Mouse (Mus musculus): Measurements from ENCODE around the gene Hlcs. TPM values are rescaled to one million over a fixed set of nuclear protein-coding genes. Genes with fewer than 3 reads are reported as not detected.

Gene Hlcs
- polyA plus RNA-seq, 1 experiment from 2014 or later, result 5.6 TPM

DNA sequence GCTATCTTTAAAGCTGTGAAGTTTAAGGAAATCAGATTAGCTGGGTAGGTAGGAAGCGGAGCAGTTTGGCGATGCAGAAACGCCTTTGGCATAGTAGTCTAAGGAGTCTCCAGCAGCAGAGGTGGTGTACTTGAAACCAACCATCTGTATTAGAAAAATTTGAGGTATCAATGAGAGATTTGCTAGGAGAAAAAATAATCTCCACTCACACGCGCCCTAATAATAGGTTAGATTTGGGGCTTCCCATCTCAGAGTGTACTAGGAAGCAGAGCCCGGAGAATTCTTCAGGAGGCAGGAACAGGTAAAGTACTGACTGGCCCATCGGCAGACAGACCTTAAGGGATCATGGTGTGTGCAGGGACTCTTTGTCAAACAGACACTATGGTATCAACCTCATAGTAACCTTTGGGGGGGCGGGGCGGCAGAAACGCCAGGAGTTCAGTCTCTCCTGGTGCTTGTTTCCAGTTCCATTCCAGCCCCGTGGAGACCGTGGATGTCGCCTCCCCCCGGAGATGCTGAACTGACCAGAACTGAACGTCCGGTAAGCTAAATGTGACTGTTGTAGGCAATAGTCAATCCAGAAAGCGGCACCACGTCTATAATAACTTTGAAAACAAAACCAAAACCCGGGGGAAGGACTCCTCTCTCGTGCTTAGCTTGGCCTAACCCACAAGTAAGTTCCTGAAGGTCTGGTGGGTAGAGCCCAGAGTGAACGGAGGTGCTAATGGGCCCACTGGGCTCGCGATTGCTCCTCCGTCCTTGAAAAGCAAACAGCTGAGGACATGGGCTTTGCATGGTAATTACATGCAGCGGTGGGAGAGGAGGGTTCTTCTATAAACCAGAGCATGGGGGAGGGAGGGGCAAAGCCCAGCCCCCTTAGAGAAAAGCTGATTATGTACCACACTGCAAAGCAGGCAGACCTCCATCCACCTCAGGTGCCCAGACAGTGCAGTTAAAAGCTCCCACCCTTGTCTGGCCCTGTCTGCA is 15.8 kb upstream of the Hlcs start:
- no peak for DNase-seq (ENCODE audit: low spot score)

DNA sequence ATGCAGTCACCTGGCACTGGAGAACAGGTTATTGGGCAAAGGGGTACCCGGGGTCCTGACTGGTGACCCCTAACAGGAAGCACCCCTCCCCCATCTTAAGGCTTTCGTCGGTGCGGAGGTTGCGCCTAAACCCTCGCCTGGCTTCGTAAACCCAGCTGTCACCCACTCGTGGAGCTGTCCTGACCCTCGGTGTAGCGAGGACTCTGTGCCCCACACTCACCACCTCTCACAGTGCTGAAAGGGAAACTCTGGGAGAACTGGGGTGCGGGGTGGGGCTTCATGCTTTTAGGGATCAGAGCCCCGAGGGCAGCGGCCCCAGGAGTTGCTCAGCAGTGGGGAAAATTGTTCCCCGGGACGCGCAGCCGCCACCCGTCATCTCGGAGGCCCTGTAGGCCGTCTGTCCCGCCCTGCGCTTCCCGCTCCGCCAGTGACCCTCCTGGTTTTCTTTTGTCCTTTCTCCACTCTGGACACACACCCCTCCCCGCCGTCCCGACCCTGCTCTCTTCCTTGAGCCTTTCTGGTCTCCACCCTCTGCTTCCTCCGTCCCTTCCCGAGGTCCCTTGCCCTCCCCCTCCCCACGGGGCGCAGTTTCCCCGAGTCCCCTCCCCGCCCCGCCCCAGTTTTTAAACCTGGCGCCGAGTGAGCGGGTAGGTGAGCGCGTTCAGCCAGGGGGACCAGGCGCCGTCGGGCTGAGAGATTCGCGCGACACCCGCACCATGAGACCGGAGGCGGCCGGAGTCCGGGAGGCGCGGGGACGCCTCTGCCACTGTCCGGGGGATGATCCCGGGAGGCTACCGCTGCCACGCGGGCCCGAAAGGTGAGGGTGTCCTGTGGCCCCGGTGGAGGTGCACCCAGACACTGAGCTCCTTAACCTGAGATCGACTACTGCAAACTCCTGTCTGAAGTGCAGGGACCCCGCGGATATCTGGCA is 14.7 kb upstream of the Hlcs start, which contains the start of gene Ripply3:
Gene Ripply3, plus strand, starts transcription at position 640 of the 931 bp plus-strand sequence.
- DNase-seq (ENCODE audit: low spot score), result peak; percentile 4

DNA sequence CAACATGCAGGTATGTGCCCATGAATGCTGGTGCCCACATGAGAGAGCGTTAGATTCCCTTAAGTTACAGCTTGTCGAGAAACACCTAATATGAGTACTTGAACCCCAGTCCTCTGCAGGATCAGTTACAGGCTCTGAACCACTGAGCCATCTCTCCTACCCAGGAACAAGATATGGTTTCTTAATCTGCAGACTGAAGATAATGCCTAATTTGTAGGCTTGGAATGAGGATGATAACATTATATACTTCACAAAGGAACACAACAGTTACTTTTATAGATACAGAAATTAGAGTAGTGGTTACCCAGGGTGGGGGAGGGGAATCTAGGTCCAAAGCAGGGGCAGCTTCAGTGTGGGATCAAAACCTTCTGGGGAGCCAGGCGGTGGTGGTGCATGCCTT is 12.6 kb upstream of the Hlcs start:
- no peak for DNase-seq (ENCODE audit: low spot score)

DNA sequence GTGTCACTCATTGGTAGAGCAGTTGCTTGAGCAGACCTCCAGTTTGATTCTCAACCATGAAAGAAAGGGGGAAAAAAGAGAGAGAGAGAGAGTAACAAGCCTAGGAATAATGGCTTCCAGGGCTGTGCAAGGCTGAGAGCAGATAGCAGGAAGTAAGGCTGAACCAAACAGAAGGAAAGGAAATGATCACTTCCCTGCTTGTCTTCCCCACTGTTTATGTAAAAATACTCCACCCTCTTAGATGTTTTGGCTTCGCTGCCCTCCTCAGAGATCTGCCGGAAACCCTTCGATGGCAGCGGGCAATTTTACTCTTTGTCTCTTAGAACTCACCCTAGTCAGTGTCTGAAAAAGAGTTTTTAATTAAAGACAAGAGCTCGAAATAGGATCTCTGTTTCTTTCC is 10.3 kb upstream of the Hlcs start:
- no peak for DNase-seq (ENCODE audit: low spot score)

DNA sequence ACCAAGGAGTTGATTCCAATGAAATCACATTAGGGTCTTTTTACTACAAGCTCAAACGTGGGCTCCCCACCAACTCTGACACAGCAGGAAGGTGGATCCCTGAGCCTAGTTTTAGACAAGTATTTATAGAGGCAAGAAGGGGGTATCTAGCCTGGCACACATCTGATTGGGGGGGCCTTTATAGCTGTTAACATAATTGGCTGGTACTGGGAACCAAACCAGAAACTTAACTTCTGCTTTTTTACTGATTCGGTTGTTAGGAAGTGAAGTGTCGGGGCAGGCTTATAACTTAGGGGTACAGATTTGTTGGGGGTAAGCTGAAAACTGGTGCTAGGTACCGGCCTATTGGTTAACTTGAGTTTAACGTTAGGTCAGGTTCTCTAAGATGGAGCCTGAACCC is 6.9 kb upstream of the Hlcs start:
- no peak for DNase-seq (ENCODE audit: low spot score)

DNA sequence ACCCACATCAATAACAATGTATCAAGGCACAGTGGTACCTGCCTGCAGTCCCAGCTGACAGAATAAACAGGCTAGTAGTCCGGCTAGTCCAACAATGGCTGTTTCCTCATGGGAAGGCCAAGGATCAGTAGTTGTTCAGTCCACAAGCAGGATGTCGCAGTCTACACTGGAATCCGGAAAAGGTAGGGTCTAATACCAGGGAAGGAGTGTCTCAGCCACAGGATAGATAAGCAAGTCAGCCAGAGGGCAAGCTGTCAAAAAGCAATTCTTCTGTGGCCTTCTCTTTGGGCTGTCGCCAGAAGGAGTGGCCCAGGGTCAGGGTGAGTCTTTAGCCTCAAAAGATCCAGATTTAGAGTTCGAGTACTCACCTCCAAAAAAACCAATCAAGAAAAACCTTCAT is 4.4 kb upstream of the Hlcs start:
- DNase-seq (ENCODE audit: low spot score), result no peak

DNA sequence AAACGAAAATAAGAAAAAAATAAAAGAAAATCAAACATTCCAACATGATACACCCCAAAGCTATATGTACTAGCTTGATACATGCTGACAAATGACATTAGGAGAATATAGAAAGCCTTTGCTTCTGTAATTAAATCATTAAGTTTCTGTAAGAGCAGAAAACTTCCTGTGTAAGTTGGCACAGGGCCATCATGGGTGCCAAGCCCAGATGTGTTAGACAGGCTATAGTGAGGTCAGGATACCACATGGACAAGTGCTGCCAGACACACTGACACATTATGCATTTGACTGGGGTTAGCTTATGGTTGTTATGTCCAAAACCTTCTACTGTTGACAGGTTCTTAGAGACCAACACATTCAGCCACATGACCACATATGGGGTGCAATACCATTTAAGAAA is 1.8 kb upstream of the Hlcs start:
- no peak for DNase-seq (ENCODE audit: low spot score)

DNA sequence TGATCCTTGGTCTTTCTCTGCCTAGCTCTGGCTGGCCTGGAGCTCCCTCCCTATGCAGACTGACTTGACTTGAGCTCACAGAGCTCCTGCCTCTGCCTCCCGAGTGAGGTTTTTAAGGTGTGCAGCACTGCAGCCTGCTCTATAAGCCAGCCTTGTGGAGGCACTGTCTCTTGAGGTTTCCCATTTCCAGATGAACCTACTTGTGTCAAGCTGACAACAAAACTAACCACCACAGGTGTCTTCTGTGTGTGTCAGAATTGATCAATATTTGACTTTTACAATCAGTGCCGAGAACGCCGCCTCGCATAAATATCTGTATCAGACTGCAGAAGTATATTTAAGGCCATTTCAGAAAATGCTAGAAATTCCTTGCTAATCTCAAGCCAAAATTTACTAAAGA is 1.3 kb upstream of the Hlcs start:
- no peak for DNase-seq (ENCODE audit: low spot score)

DNA sequence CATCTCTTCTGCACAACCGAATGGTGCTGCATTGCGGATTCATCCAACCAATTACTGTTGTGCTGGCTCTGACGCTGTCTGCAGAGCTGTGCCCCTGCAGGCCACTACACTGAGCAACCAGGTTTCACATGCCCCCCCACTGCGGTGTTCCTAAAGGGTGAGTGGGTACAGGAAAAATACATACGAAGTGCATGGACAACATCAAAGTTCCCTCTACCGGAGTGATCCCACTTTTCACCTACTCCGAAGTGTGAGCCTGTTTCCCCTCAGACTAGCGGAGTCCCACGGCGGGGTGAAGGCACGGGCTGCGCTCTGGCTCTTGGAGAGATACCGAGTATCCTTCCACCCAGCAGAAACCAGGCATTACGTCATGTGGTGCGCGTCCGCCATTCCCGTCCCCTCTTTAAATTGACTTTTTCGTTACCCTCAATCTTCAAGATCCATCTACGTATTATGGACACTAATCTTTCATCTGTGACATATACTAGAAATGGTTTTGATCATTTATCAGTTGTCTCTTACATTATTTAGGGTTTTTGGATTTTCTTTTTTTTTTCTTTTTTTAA is 625 bp downstream of the Hlcs start:
- peak; percentile 90 for DNase-seq (ENCODE audit: low spot score)

DNA sequence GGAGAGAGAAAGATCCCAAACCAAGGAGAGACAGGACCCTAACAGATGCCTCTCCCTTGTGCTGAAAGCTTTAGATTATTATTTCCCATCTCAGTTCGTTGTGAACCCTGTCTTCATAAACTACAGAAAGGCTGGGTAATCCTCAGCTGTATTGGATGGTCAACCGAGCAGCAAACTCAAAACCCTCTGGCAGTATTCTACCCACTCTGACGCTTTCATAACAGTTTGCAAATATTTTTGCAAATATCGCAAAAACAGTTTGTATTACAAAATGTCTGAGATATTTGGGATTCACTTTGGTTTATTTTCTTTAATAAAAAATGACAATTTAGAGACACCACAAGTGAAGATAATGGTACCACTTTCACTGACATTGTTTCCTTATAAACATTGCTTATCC is 1.4 kb downstream of the Hlcs start:
- DNase-seq (ENCODE audit: low spot score), result no peak

DNA sequence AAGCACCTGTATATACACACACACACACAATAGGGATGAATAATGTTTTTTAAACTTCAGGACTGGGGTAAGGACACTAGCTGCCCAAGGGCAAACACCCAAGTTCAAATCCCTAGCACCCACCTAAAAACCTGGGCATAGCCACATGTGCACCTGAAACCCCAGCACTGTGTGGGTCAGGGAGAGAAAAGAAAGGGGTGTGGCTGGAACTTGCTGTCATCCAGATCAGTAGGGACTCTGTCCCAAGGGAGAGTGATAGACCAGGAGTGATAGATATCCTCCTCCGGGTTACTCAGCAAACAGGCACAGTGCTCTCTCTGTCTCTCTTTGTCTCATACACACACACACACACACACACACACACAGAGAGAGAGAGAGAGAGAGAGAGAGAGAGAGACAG is 2.0 kb downstream of the Hlcs start:
- DNase-seq (ENCODE audit: low spot score), result no peak

DNA sequence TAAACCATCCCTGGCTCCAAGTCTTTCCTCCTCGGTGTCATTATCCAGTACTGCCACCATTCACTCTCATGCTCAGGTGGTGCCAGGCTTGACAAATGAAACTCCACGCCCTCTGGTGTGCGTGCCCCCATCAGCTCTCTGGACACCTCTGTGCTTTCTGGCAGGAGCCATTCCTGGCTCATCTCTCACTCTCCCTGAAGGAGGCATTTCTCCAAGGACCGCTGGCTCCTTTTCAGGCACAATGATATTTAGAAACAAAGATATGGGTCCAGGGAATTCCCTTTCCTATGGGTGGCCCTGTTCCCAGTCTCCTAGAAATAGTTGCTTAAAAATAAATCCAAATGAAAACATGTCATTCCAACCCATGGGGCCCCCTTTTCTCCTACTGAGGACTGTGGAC is 4.3 kb downstream of the Hlcs start:
- no peak for DNase-seq (ENCODE audit: low spot score)

DNA sequence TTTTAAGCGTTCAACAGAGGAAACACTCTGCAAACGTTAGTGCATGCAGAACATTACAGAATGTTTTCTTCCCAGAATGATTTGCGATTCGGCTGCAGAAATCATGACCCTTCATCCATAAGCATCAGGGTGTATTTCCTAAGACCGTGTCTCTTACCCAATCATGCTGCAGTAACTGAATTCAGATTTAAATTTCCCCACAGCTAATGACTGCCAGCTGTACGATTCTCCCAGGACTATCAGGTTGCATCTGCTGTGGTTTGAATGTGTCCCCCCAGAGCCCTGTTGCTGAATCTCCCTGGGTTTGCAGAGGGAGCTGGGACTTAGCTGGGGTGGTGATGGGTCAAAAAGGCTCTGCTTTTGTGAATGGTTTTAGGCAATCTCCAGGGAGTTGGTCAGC is 5.4 kb downstream of the Hlcs start:
- no peak for DNase-seq (ENCODE audit: low spot score)

DNA sequence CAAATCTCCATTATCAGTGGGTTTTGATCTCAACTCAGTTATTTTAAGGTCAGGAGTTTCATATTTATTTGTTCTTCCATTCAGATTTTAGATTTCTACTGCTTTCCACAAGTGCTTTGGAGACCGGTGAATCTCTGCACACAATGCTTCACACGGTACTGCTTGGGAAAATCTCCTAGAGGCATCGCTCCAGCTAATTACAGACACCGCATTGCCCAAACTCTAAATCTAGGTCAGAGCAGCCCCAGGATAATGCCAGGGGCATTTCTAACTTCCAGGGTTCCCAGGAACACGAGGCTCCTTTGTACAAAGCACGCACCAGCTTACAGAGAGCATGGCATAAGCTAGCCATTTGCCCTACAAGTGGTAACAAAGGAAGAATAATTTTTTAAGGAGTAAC is 5.8 kb downstream of the Hlcs start:
- DNase-seq (ENCODE audit: low spot score), result no peak

DNA sequence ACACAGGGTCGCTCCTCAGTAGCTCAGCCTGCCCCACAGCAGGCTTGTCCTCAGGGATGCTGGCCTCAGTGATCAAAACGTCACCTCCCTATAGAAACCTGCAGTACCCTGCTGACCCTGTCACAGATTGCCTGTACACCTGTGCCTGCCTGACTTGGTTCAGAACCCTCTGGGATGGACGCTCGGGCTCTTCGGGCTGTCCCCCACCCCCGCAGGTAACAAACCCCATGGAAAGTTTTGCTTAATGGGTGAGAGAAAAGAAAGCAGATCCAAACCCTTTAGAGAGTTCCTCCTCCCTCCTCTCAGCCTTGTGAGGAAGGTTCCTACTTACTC is 10.2 kb downstream of the Hlcs start:
- no peak for DNase-seq (ENCODE audit: low spot score)

DNA sequence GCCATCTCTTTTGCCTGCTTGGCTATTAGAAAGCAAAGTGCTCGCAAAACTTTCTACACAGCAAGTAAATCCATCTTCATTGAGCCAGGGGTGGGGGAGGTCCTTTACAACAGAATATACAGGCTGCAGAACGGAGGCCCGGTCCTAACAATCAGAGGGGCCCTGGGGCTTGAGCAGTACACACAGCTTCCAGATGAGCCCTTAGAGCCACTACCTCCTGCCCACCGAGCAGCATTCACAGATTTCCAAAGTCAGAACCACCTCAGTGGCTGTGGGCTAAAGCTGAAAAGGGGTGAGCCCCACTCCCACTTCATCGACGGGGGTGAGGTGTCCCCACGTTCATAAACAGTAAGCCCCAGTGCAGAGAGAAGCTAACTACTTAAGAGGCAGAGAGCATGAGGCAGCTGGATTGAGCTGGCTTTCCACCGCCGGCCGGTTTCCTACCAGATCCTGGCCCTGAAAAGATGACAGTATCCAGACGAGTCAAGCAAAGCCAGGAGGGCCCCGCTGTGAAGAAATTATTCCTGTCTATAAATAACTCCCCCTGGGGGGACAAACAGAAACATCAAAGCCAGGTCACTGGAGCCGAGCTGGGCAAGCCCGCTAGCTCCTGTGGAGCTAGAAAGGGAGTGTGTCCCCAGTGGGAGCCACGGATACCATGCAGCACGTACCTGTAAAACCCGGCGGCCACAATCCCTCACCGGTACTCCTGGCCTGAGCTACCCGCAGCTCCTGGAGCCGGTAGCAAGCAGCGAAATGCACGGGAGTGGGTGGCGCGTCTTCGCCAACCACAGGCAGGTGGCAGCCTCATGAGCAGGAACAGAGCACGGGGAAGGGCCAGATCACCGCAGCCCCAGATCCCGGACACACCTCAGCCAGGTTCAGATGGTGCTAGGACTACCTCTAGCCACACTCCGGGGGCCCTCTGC is 10.8 kb downstream of the Hlcs start:
- DNase-seq (ENCODE audit: low spot score), result peak; percentile 9

DNA sequence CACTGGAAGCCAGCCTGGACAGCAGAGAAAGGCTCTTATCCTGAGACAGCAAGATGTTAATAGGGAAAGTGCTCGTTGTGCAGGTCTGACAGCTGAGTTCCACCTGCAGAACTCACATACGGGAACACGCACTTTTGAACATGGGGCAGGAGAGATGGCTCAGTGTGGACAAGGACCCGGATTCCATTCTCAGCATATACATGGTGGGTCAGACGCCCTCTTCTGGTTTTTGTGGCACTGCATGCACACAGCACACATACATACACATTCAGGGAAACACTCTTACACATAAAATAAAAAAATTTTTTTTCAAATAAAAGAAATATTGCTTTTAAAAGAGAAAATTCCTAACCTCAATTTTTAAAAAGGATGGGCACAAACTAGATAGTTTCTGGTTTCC is 11.7 kb downstream of the Hlcs start:
- no peak for DNase-seq (ENCODE audit: low spot score)

DNA sequence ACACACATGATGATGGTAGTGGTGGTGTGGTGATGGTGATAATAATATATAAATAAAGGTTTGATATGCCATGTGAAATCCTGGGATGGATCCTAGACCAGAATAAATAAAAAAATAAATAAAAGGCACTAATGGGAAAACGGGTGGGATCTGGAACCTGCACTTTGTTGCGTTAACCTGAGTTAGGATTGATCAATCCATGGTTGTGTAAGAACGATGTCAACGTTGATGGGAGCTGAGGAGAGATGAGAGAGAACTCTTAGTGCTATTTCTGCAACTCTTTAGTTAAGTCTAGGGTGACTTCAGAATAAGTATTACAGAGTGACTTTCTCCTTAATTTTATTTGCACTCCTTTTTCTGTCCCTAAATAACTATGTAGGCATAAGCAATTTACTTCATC is 12.2 kb downstream of the Hlcs start:
- no peak for DNase-seq (ENCODE audit: low spot score)

DNA sequence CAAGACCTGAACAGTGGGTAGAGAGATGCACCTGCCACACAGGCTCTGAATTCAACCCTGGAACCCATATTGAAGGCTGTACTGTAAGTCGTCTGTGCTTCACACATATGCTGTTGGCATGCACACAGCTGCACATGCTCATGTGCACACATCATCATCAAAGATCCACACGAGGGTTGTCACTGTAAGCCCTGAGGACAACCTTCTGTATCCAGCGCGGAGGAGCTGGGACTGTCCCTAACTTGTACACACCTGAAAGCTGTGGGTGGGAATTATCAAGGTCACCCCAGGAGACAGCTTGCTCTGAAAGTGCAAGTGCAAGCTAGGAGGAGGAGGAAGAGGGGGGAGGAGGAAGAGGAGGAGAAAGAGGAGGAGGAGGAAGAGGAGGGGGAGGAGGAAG is 14.2 kb downstream of the Hlcs start:
- no peak for DNase-seq (ENCODE audit: low spot score)

DNA sequence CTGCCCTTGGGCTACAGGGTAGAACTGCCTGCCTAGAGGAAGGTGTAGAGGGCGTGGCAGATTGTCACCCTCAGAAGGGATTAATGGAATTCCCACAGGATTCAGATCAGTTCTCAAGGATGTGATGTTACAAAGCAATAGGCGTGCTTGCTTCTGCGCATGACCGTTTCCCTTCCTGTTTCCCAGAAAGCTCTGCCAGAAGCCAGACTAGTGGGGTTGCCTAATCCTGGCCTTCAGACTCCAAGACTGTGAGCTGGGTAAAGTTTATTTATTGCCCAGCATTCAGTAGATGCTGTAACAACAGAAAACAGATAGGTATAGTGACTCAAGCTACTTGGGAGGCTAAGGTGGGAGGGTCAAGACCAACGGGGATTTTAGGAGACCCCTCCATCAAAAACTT is 15.3 kb downstream of the Hlcs start:
- no peak for DNase-seq (ENCODE audit: low spot score)

DNA sequence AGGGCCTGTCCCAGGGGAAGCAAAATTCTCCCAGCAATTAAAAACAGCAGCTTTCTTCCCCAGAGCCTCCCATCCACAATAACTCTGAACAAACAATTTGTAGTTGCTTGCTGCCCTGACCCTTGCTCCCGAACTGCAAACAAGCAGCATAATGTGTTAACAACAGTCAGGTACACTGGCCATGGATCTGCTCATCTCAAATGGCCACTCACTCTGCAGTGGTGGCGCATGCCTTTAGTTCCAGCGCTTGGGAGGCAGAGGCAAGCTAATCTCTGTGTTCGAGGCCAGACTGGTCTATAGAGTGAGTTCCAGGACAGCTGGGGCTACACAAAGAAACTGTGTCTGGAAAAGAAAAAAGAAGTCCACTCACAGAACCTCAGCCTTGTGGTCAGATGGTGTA is 22.2 kb downstream of the Hlcs start:
- DNase-seq (ENCODE audit: low spot score), result no peak
